Mouse (Mus musculus): ENCODE results near the gene Bnip2. TPM values are rescaled to one million over a fixed set of nuclear protein-coding genes. Genes with fewer than 3 reads are reported as not detected.

Bnip2 gene
- 10 to 100 TPM; 32.1 to 47.1 (median 40.2) TPM for total RNA-seq (2022)

GRCm38 (mm10) chr9:69989303-69990121 lies at the start of gene Bnip2:
TSS of gene Bnip2 (plus strand) at chr9:69989466.
- peak; percentile 86 to 89 for DNase-seq (ENCODE audit: low spot score in 2 of 2)

DNA sequence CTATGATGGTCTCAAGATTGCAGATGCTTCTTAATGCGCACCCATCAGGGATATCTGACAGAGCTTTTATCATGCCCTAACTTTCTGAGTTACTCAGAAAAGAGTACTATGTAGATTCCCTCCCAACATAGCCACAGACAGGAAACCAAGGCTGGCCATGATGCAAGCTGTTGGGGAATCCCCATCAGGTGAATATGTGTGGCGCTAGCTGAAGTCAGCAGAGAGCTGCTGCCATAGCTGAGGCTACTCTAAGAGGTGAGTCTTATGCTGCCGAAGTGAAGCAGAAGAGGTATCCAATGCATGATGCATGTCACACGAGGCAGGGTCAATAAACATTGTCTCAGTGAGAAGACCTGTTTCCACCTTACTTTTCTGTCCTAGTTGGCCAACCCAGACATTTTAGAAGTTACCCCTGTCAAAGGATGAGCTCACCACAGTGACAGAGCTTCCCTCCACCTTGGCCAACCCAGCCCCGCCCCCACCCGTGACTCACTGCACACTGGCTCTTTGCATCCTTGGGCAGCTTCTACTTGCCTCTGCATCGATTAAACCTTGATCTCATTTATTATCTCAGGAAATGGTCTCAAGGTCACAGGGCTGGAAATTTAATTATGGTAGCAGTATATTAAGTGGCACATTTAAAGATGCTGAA lies 48.3 kb upstream of the Bnip2 start:
- DNase-seq (ENCODE audit: low spot score in 2 of 2), result no peak

GRCm38 (mm10) chr9:69941556-69941955 lies 47.7 kb upstream of the Bnip2 start:
- no peak for DNase-seq (ENCODE audit: low spot score in 2 of 2)

- no peak for DNase-seq (ENCODE audit: low spot score in 2 of 2)
Measured at GRCm38 (mm10) chr9:69948964-69949363, 40.3 kb upstream of the Bnip2 start.

GRCm38 (mm10) chr9:69949641-69950040 lies 39.6 kb upstream of the Bnip2 start:
- DNase-seq (ENCODE audit: low spot score in 2 of 2), result no peak

- no peak for DNase-seq (ENCODE audit: low spot score in 2 of 2)
Measured at GRCm38 (mm10) chr9:69961007-69961406, 28.3 kb upstream of the Bnip2 start.

- DNase-seq (ENCODE audit: low spot score in 2 of 2), result peak in 1 of 2 experiments; percentile 8
Measured at GRCm38 (mm10) chr9:69964370-69964769, 24.9 kb upstream of the Bnip2 start.

- no peak for DNase-seq (ENCODE audit: low spot score in 2 of 2)
Measured at GRCm38 (mm10) chr9:69985526-69985925, 3.7 kb upstream of the Bnip2 start.

GRCm38 (mm10) chr9:69986063-69986462 lies 3.2 kb upstream of the Bnip2 start:
- no peak for DNase-seq (ENCODE audit: low spot score in 2 of 2)

DNA sequence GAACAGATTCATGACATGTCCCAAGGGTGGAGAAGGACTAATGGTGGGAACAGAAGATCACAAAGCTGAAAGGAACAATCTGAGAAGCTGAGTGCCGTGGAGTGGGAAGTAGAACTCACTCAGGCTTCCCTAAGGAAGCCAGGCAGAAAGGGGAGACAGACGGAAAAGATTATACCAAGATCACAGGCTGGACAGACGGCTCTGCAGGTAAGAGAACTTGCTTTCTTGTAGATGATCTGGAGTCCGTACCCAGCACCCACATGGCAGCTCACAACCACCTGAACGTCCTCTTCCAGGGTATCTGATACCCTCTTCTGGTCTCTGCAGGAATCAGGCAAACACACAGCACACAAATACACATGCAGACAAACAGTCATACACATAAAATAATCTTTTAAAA lies 2.7 kb upstream of the Bnip2 start:
- DNase-seq (ENCODE audit: low spot score in 2 of 2), result no peak

DNA sequence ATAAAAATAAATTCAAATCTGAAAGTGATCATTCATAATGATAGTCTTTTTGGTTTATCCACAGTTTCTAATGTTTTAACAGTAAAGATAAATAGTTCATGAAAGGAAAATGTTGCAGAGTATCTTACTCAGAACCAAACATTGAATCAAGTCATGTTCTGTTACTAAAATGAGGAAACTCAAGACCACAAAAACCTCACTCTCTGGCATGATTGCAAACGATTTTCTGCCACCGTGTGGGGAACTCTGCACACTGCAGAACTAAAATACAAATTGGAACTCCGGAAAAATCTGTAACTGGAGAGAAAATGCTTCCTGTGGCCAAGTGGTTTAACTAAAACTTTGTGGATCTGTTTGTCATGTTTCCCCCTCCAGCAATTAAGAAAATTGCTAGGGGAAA lies 1.7 kb upstream of the Bnip2 start:
- DNase-seq (ENCODE audit: low spot score in 2 of 2), result peak in 1 of 2 experiments; percentile 47

- no peak for DNase-seq (ENCODE audit: low spot score in 2 of 2)
Measured at GRCm38 (mm10) chr9:69988706-69989302, 462 bp upstream of the Bnip2 start.

GRCm38 (mm10) chr9:69990346-69990745 lies 1.1 kb downstream of the Bnip2 start:
- no peak for DNase-seq (ENCODE audit: low spot score in 2 of 2)

GRCm38 (mm10) chr9:69992841-69993277 lies 3.6 kb downstream of the Bnip2 start:
- no peak for DNase-seq (ENCODE audit: low spot score in 2 of 2)

GRCm38 (mm10) chr9:69993479-69993878 lies 4.2 kb downstream of the Bnip2 start:
- no peak for DNase-seq (ENCODE audit: low spot score in 2 of 2)

- no peak for DNase-seq (ENCODE audit: low spot score in 2 of 2)
Measured at GRCm38 (mm10) chr9:69994547-69994946, 5.3 kb downstream of the Bnip2 start.

GRCm38 (mm10) chr9:69999318-69999717 lies 10.1 kb downstream of the Bnip2 start:
- DNase-seq (ENCODE audit: low spot score in 2 of 2), result no peak

DNA sequence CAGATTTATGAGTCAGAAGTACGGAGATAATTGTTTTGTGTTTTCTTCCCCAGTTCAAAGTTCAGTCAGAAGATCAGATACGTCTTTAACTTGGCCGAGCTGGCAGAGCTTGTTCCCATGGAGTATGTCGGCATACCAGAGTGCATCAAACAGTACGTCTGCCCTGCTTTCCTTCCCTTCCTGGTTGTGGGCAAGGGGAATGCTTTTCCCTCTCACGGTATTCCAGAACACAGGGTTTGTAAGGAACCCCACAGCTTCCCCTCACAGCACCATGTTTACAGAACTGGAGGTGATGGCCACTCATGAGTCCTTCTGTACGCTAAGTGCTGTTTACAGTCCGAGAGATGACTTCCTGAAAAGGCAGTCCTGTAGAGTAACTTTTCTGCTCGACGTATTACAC lies 14.2 kb downstream of the Bnip2 start:
- DNase-seq (ENCODE audit: low spot score in 2 of 2), result no peak

GRCm38 (mm10) chr9:70006984-70007383 lies 17.7 kb downstream of the Bnip2 start:
- no peak for DNase-seq (ENCODE audit: low spot score in 2 of 2)

DNA sequence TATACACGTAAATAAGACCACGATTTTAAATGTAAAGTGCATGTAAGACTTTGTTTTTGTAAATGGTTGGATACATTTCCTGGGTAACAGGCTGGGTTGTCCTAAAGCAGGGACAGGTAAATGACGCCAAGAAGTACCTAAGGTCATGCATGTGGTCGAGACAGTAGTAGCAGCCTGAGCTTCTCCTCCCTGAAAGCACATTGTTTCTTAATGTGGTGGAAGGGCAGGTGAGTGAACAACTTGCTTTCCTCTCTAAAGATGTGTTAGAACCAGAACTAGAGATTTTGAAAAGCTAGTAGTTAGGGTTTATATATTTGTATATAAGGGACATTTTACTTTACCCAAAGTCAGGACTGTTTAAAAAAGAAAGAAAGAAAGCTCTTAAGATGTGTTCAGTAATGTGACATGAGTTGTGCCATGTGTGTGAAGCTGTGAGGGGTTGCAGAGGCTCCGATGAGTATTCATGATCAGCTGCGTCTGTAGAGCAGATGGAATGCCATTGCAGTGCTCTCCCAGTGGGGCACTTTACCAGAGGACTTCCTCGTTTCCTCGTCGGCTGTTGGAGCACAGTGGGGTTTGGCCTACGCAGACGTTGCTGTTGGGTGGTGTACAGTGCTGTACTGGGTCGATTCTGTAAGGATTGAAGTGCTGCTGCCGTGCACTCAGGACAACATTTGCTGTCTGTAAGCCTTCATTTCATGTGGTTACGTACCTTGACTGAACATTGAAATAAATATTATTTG lies 18.4 kb downstream of the Bnip2 start:
- no peak for DNase-seq (ENCODE audit: low spot score in 2 of 2)

DNA sequence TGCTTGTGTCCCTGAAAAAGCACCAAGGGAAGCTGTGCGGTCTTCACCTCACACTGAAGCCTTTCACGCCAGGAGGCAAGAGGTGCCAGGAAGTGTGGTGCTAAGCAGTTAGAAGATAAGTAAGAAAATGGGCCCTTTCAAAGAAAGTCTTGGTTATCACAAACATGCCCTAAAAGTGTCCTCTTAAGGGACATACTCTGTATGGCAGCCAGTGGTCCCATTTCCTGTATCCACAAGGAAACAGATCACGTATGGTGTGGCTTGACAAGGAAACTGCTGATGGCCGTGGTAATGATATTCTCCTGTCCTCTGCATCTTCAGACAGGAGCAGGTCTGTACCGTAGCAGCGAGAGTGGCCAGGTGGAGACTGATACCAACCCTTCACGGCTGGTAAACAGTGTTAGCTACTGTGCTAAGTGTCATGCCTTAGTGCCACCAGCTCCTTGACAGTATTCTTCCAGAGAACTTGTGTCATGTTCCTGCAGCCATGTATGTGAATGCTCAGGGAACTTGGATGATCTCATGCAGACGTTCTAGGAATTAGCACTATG lies 20.6 kb downstream of the Bnip2 start:
- DNase-seq (ENCODE audit: low spot score in 2 of 2), result no peak

Data from left cerebral cortex, adult 8-10 months (tissue).